Mouse (Mus musculus): ENCODE data around the gene Lrrc73. TPM values are rescaled to one million over a fixed set of nuclear protein-coding genes. Genes with fewer than 3 reads are reported as not detected.
A peak's percentile ranks its signal among the peaks of the same experiment; 100 is the strongest.

The Lrrc73 gene
- polyA plus RNA-seq, 1 experiment from 2014 or later = 0.89 TPM

GRCm38 (mm10) chr17:46296601-46297000, 43.3 kb downstream of the Lrrc73 start:
- H3K4me2 ChIP-seq = no peak overlapping the region
- no peak for ATAC-seq (ENCODE audit: insufficient number of reproducible peaks, low FRiP score)
- H3K9ac ChIP-seq = no peak overlapping the region
- WGBS = 40% methylated on average over 6 of the region's 6 CpGs
- no peak overlapping the region for H3K27ac ChIP-seq (ENCODE audit: poor library complexity, severe bottlenecking)
- peaks cover 85% of the 10 kb centered on the region for H3K27me3 ChIP-seq (replicated peaks)
- no peaks in the 10 kb centered on the region for H3K36me3 ChIP-seq
- H3K9me3 ChIP-seq (replicated peaks) = no peaks in the 10 kb centered on the region
- H3K4me1 ChIP-seq (replicated peaks) = peaks cover 20% of the 10 kb centered on the region
- H3K4me3 ChIP-seq = no peak overlapping the region

GRCm38 (mm10) chr17:46297028-46297363, 43.7 kb downstream of the Lrrc73 start:
- H3K9ac ChIP-seq = 0 out of 2 replicates have a peak overlapping the region, but pooled peaks have one; percentile 75

GRCm38 (mm10) chr17:46297364-46298219, 44.3 kb downstream of the Lrrc73 start, which contains the start of gene Dlk2:
Dlk2 (plus strand) TSS chr17:46297421.
- Histone ChIP-seq H3K9ac (peak within 1 kb of the TSS; percentile 75), H3K27me3 (replicated peaks) (peaks cover 84% of the 10 kb centered on the region), H3K27ac (ENCODE audit: poor library complexity, severe bottlenecking) (no peak within 1 kb of the TSS), H3K9me3 (replicated peaks) (no peaks in the 10 kb centered on the region), H3K36me3 (no peaks in the 10 kb centered on the region), H3K4me1 (replicated peaks) (peaks cover 20% of the 10 kb centered on the region), H3K4me3 (peak within 1 kb of the TSS; percentile 62), H3K4me2 (peak within 1 kb of the TSS; percentile 99)
- peak; percentile 28; the same call in 1 of the 2 replicates for ATAC-seq (ENCODE audit: insufficient number of reproducible peaks, low FRiP score)
- WGBS = 2% methylated on average over 84 of the region's 86 CpGs

More at GRCm38 (mm10) chr17:46297028-46297363, 43.7 kb downstream of the Lrrc73 start:
- H3K4me2 ChIP-seq = peak overlapping the region; percentile 99
- peaks cover 20% of the 10 kb centered on the region for H3K4me1 ChIP-seq (replicated peaks)
- no peaks in the 10 kb centered on the region for H3K36me3 ChIP-seq
- no peaks in the 10 kb centered on the region for H3K9me3 ChIP-seq (replicated peaks)
- WGBS = 9% methylated on average over 6 of the region's 6 CpGs
- H3K4me3 ChIP-seq = peak overlapping the region; percentile 62
- no peak for ATAC-seq (ENCODE audit: insufficient number of reproducible peaks, low FRiP score)
- peaks cover 89% of the 10 kb centered on the region for H3K27me3 ChIP-seq (replicated peaks)
- H3K27ac ChIP-seq (ENCODE audit: poor library complexity, severe bottlenecking) = no peak overlapping the region

- Histone ChIP-seq H3K27ac (ENCODE audit: poor library complexity, severe bottlenecking) (no peak overlapping the region), H3K4me3 (peak overlapping the region; percentile 62), H3K4me2 (peak overlapping the region; percentile 99), H3K9ac (peak overlapping the region; percentile 75), H3K36me3 (no peaks in the 10 kb centered on the region), H3K27me3 (replicated peaks) (peaks cover 80% of the 10 kb centered on the region), H3K9me3 (replicated peaks) (no peaks in the 10 kb centered on the region), H3K4me1 (replicated peaks) (peaks cover 20% of the 10 kb centered on the region)
- peak; percentile 75 for ATAC-seq (ENCODE audit: insufficient number of reproducible peaks, low FRiP score)
- under 1% methylated on average over 46 of the region's 48 CpGs for WGBS
These were observed 45.0 kb downstream of the Lrrc73 start for GRCm38 (mm10) chr17:46298220-46298913.

- ATAC-seq (ENCODE audit: insufficient number of reproducible peaks, low FRiP score) = no peak
- no peak overlapping the region for H3K27ac ChIP-seq (ENCODE audit: poor library complexity, severe bottlenecking)
- H3K9ac ChIP-seq = no peak overlapping the region
- no peak overlapping the region for H3K4me2 ChIP-seq
- WGBS = 70% methylated on average over 12 of the region's 12 CpGs
- no peaks in the 10 kb centered on the region for H3K9me3 ChIP-seq (replicated peaks)
- H3K36me3 ChIP-seq = peaks cover 21% of the 10 kb centered on the region
- peaks cover 26% of the 10 kb centered on the region for H3K4me1 ChIP-seq (replicated peaks)
- H3K4me3 ChIP-seq = no peak overlapping the region
- peaks cover 56% of the 10 kb centered on the region for H3K27me3 ChIP-seq (replicated peaks)
These were observed 48.6 kb downstream of the Lrrc73 start for GRCm38 (mm10) chr17:46301892-46302291.

- H3K36me3 ChIP-seq = peaks cover 23% of the 10 kb centered on the region
- peaks cover 7% of the 10 kb centered on the region; the same call in 1 of the 2 replicates for H3K4me1 ChIP-seq (replicated peaks)
- H3K27ac ChIP-seq (ENCODE audit: poor library complexity, severe bottlenecking) = no peak overlapping the region
- 87% methylated on average over 9 of the region's 9 CpGs for WGBS
- no peak overlapping the region for H3K4me3 ChIP-seq
- H3K27me3 ChIP-seq (replicated peaks) = peaks cover 34% of the 10 kb centered on the region
- no peak overlapping the region for H3K4me2 ChIP-seq
- no peaks in the 10 kb centered on the region for H3K9me3 ChIP-seq (replicated peaks)
- no peak overlapping the region for H3K9ac ChIP-seq
- ATAC-seq (ENCODE audit: insufficient number of reproducible peaks, low FRiP score) = no peak
These were observed 50.9 kb downstream of the Lrrc73 start for GRCm38 (mm10) chr17:46304184-46304583.

MicroRNAs encoded within 50 kb of the gene (microRNA counts, 519-probe panel; counts per million panel counts)
- microRNA mmu-miR-693-3p (not detected), microRNA mmu-miR-693-5p (not detected)

Small RNAs within 50 kb of the gene (microRNA-seq; reads per million reads assigned to microRNA genes)
- gene Mir693 = not detected

Other genes with a start within 250 kb of the Lrrc73 start
- 6.5 and 6.9 TPM in 2 replicates for gene Vegfa, start 221.2 kb upstream of the Lrrc73 start, polyA plus RNA-seq (2016; fragmentation: Nextera tagmentation; extraction: Ambion mirVana)
- 121 and 125 TPM in 2 replicates for gene Mrps18a, start 142.5 kb upstream of the Lrrc73 start, polyA plus RNA-seq (2016; fragmentation: Nextera tagmentation; extraction: Ambion mirVana)
- gene Rsph9, start 109.3 kb upstream of the Lrrc73 start, polyA plus RNA-seq (2016; fragmentation: Nextera tagmentation; extraction: Ambion mirVana) = 5.5 and 5.8 TPM in 2 replicates
- gene Mad2l1bp, start 100.0 kb upstream of the Lrrc73 start, polyA plus RNA-seq (2016; fragmentation: Nextera tagmentation; extraction: Ambion mirVana) = 34.0 and 35.6 TPM in 2 replicates
- gene Gtpbp2, start 92.5 kb upstream of the Lrrc73 start, polyA plus RNA-seq (2016; fragmentation: Nextera tagmentation; extraction: Ambion mirVana) = 34.5 and 39.1 TPM in 2 replicates
- gene Polh, start 50.9 kb upstream of the Lrrc73 start, polyA plus RNA-seq (2016; fragmentation: Nextera tagmentation; extraction: Ambion mirVana) = 12.5 and 12.7 TPM in 2 replicates
- gene Xpo5, start 50.7 kb upstream of the Lrrc73 start, polyA plus RNA-seq (2016; fragmentation: Nextera tagmentation; extraction: Ambion mirVana) = 29.9 and 32.4 TPM in 2 replicates
- gene Polr1c, start 5.5 kb upstream of the Lrrc73 start, polyA plus RNA-seq (2016; fragmentation: Nextera tagmentation; extraction: Ambion mirVana) = 44.5 and 48.6 TPM in 2 replicates
- gene Yipf3, start 5.5 kb upstream of the Lrrc73 start, polyA plus RNA-seq (2016; fragmentation: Nextera tagmentation; extraction: Ambion mirVana) = 66.6 and 72.0 TPM in 2 replicates
- 43.7 and 44.1 TPM in 2 replicates for gene Tjap1, start 29.5 kb downstream of the Lrrc73 start, polyA plus RNA-seq (2016; fragmentation: Nextera tagmentation; extraction: Ambion mirVana)
- gene Dlk2, start 43.9 kb downstream of the Lrrc73 start, polyA plus RNA-seq (2016; fragmentation: Nextera tagmentation; extraction: Ambion mirVana) = 0.28 and 0.33 TPM in 2 replicates
- 7.2 and 7.3 TPM in 2 replicates for gene Abcc10, start 74.8 kb downstream of the Lrrc73 start, polyA plus RNA-seq (2016; fragmentation: Nextera tagmentation; extraction: Ambion mirVana)
- 10.2 and 11.6 TPM in 2 replicates for gene Zfp318, start 130.2 kb downstream of the Lrrc73 start, polyA plus RNA-seq (2016; fragmentation: Nextera tagmentation; extraction: Ambion mirVana)
- 0.27 and 1.0 TPM in 2 replicates for gene Crip3, start 175.4 kb downstream of the Lrrc73 start, polyA plus RNA-seq (2016; fragmentation: Nextera tagmentation; extraction: Ambion mirVana)
- not detected in 2 replicates for gene Slc22a7, start 184.9 kb downstream of the Lrrc73 start, polyA plus RNA-seq (2016; fragmentation: Nextera tagmentation; extraction: Ambion mirVana)
- gene Ttbk1, start 234.1 kb downstream of the Lrrc73 start, polyA plus RNA-seq (2016; fragmentation: Nextera tagmentation; extraction: Ambion mirVana) = 0.08 and 0.13 TPM in 2 replicates
- gene Dnph1, start 243.2 kb downstream of the Lrrc73 start, polyA plus RNA-seq (2016; fragmentation: Nextera tagmentation; extraction: Ambion mirVana) = 24.2 and 25.9 TPM in 2 replicates